Mouse (Mus musculus) c-Kit-negative CD71-positive TER-119-positive erythroid progenitor cells, embryonic 14.5 days (primary cell): Measurements from ENCODE around the gene Chpt1.

Experiments used
- DNase-seq: peaks from one replicate; pipeline ENCODE4 v3.0.0-alpha.2; 2013; ENCODE audit warnings: low read depth, low spot score

Gene Chpt1

GRCm38 (mm10) chr10:88405812-88406211 lies 98.1 kb downstream of the Chpt1 start:
- DNase-seq: no peak

GRCm38 (mm10) chr10:88404220-88404619 lies 99.7 kb downstream of the Chpt1 start:
- DNase-seq: no peak

GRCm38 (mm10) chr10:88403021-88403420 lies 100.9 kb downstream of the Chpt1 start:
- DNase-seq: no peak
